Mouse (Mus musculus) C2C12 (cell line): Measurements from ENCODE around the gene Tiam1.

Experiments used
- CEBPB ChIP-seq: IDR thresholded peaks from one replicate; pipeline ENCODE4 v1.6.1; 2011; ENCODE audit warnings: low read depth, mild to moderate bottlenecking, control low read depth, moderate library complexity
- CTCF ChIP-seq: IDR thresholded peaks from one replicate; pipeline ENCODE4 v1.5.1; 2011; ENCODE audit not compliant: control insufficient read depth, insufficient read depth, insufficient read length
- FOSL1 ChIP-seq: IDR thresholded peaks from one replicate; pipeline ENCODE4 v1.8.0; 2011; ENCODE audit warnings: mild to moderate bottlenecking, low read length; ENCODE audit not compliant: poor library complexity, insufficient read depth, severe bottlenecking
- MAX ChIP-seq: IDR thresholded peaks from one replicate; pipeline ENCODE4 v1.6.1; 2011; ENCODE audit warnings: mild to moderate bottlenecking, control low read depth
- MYOG ChIP-seq: IDR thresholded peaks from one replicate; pipeline ENCODE4 v1.6.1; 2011; ENCODE audit not compliant: control insufficient read depth, insufficient read length; ENCODE audit errors: extremely low read depth
- USF1 ChIP-seq: IDR thresholded peaks from one replicate; pipeline ENCODE4 v1.6.1; 2011; ENCODE audit warnings: low read depth, mild to moderate bottlenecking, control low read depth, moderate library complexity

DNA sequence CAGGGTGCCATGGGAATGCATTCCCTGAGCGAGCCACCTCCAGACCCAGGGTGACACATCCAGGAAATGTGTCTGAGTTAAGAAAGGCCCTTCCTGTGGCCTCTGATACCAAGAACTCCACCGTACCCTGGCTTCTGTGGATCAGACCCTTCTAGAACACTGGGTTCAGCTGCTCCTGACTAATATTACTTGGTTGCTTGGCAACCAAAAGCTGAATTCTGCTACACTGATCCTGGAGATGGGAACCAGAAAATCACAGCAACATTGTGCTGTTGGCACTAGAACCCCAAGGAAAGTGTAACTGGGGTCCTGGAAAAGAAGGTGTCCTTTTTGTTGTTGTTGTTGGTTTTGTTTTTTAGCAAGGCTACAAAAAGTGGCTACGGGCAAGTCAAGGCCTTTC is 285.9 kb downstream of the Tiam1 start:
- no peak for TF ChIP-seq CTCF
- no peak for TF ChIP-seq MYOG
- no peak for TF ChIP-seq CEBPB
- TF ChIP-seq MAX, result no peak
- TF ChIP-seq USF1, result no peak
- TF ChIP-seq FOSL1, result no peak
